Mouse (Mus musculus) kidney, adult 9 months (tissue): ENCODE results near the gene Gaa.
"Not testable (repeated sequence)": the region's sequence is repeated elsewhere in the genome, so short reads cannot be mapped to it uniquely, and the experiment has no call there.

ENCODE experiments used
- DNase-seq: peaks from one replicate; pipeline ENCODE4 v3.0.0; 2022

Gene Gaa

DNA sequence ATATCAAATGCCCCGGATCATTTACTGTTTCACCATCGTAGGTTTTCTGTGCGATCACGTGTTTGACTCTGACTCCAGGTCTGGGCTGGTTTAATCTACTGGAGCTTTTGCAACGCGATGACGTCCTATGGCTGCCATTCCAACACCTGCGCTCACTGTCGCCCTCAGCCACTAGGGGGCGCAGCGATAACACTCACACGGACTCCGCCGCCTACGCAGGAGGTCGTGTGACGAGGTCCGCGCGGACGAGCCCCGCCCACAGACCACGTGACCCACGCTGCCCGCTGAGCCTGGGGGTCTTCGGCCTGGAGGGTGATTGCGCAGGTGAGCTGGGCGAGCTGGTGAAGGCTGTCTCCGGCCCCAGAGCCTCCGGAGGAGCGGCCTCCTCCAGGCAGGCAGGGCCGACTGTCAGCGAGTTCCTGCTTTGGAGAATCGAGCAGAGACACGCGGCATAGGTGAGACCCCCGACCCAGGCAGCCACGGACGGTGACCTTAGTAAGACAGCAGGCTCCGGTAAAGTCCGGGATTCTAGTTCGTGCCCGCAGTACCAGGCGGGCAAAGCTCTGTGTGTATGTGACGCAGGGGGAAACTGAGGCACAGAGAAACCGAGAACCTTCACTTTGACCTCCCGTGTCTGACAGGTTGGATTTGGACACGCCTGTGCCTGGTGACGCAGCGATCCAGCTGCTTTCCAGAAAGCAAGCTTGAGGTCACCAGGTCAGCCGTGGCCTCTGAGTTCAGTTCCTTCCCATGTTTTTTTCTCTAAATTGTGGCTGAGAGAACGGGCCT, at the start of gene Gaa:
Gene Gaa (plus strand): TSS at position 120 of the 789 bp plus-strand sequence.
- DNase-seq = peak; percentile 97

DNA sequence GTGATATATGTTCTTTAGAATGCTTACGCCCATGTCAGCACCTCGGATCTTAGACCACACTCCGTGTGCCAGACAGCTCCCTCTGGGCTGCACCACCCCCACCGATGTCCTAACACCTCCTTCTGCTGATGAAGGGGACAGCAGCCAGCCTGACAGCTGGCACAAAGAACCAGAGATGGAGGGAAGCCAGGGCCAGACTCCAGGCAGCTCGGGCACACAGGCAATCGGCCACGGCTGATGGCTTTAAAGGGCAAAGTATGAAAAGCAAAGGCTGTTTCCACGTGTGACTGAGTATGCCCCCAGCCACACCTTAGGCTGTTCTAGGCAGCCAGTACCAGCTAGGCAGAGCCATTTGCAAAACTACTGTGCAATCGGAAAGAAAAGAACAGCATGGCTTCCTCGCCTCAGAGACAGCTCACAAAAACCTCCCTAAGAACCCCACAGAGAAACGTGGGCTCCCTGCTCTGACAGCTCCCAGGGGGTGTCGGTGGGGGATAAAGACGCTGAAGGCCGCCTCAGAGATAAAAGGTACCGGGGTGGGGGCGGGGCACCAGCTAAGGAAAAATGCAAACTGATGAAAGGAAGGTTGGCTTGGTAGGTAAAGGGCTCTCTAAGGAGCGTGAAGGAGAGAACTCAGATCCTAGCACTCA, 47.7 kb upstream of the Gaa start:
- DNase-seq = peak; percentile 95

GRCm38 (mm10) chr11:119221812-119222510, 45.7 kb upstream of the Gaa start:
- DNase-seq = no peak

DNA sequence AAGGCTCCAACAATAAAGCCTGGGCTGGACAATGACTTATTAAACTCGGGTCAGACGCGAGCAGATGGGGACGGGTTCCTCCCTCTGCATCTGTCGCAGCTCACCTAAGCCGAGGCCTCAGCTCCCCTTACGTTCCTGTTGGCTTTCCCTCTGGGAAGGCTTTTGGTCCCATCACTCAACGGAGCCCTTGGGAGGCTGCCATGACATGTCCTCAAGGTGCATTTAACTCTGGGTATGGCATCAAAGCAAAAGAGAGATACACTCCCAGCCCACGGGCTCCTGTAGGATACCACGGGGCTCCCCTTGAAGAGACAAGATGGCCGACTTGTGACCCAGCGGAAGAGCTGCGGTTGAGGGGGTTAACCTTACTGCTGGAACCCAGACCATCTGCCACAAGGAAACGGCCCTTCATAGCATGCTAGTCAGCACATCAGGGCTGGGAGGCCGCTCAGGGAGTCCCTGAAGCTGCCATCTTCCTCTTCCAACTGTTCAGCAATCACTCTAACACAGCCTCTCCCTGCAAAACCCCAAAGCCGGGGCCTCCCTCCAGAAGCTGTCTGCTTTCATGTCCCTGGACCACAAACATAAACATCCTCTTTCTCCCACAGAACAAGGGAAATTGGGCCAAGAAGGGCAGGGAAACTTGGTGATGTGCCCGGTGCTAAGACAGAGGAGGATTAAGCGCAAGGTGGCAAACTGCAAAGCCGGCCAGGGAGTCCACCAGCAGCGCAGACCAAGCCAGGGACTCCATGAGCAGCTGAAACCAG, 44.4 kb upstream of the Gaa start:
- DNase-seq = no peak

- no peak for DNase-seq
Measured at GRCm38 (mm10) chr11:119224926-119225325, 42.8 kb upstream of the Gaa start.

DNA sequence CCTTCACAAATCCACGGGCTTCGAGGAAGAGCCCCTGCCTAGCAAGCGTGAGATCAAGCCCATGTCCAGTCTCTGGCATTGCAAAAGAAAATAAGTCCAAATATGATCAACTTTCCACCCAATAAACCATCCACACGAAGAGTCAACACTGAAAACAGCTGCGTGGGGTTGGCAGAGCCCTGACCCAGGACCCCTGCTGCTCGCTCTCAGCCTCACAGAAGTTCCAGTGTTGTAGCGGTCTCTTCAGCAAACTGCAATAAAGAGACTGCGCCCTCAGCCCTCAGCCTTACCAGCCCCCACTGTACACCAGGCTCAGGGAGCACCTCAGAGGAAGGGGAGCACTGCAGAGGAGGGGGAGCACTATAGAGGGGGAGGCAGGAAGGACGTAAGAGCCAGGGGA, 42.1 kb upstream of the Gaa start:
- no peak for DNase-seq

GRCm38 (mm10) chr11:119227591-119227990, 40.1 kb upstream of the Gaa start:
- DNase-seq = no peak

GRCm38 (mm10) chr11:119228091-119228781, 39.5 kb upstream of the Gaa start, which contains the start of the genes Tbc1d16 and Ccdc40:
Tbc1d16 (minus strand) TSS chr11:119228499.
Ccdc40 (plus strand) TSS chr11:119228572.
- DNase-seq = peak; percentile 63

- DNase-seq = peak; percentile 70
Measured at GRCm38 (mm10) chr11:119228846-119229626, 38.7 kb upstream of the Gaa start.

GRCm38 (mm10) chr11:119234770-119235169, 32.9 kb upstream of the Gaa start:
- no peak for DNase-seq

- DNase-seq = peak; percentile 74
Measured at GRCm38 (mm10) chr11:119235596-119235995, 32.1 kb upstream of the Gaa start.

- DNase-seq = no peak
Measured at GRCm38 (mm10) chr11:119236354-119236753, 31.3 kb upstream of the Gaa start.

DNA sequence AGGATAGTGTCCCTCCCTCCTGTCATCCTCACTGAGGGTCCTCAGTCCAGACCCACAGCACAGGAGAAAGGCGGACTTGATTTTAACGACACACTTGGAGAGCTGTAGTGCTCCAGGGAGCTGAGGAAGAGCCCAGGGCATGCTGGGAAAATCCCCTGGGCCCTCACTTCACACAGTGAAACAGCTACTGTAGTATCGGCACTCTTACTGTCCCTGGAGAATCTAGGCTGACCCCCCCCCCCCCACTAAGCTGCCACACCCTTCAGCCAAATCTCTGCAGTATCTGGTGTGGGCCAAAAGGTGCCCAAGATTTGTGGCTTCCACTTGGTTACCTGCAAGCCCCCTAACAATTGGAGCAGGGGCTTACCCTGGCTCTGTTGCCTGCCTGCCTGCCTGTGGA, 30.7 kb upstream of the Gaa start:
- DNase-seq = no peak

GRCm38 (mm10) chr11:119237568-119238304, 30.0 kb upstream of the Gaa start:
- no peak for DNase-seq

DNA sequence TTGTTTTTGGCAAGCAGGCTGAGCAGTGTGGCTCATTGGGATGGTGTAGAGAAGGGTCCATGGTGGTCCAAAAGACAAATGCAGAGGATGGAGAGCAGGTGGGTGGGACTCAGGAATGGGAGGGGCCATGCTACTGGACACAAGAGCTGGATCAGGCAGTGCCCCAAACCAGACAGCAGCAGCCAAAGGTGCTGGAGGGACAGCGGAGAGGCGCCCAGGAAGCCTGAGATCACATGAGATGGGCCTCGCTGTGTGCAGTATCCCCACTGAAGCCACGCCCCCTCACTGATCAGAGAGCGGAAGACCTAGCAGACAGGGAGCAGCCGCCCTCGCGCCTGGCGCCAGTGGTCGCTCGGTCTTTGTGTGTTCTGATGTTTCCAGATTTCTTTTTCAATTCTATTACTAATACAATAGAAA, 29.4 kb upstream of the Gaa start:
- DNase-seq = peak; percentile 44

GRCm38 (mm10) chr11:119239480-119239879, 28.2 kb upstream of the Gaa start:
- DNase-seq = no peak

DNA sequence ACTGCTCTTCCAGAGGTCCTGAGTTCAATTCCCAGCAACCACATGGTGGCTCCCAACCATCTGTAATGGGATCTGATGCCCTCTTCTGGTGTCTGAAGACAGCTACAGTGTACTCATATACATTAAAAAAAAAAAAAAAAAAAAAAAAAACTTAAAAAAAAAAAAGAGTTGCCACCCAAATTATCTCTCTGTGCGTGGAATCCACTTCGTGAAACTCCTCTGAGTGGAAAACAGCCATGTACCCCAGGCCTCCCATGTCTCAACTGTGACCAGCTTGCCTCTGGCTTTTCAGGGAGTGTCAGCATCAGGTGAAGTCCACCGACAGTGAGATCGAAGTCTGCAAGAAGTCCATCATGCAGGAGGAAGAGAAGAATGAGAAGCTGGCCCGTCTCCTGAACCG, 22.1 kb upstream of the Gaa start:
- DNase-seq = not testable (repeated sequence)

- DNase-seq = peak; percentile 83
Measured at GRCm38 (mm10) chr11:119249011-119249410, 18.7 kb upstream of the Gaa start.

- no peak for DNase-seq
Measured at GRCm38 (mm10) chr11:119250998-119251397, 16.7 kb upstream of the Gaa start.

- no peak for DNase-seq
Measured at GRCm38 (mm10) chr11:119252854-119253541, 14.7 kb upstream of the Gaa start.
